Mouse (Mus musculus) limb, embryonic 14.5 days (tissue): ENCODE measurements at regions not wholly inside any gene's neighbourhood (a gene's known extent, or its start where the extent isn't known, plus 50 kb on each side); places are given as distances from the start of the nearest gene placed in this dataset.
A peak's percentile ranks its signal among the peaks of the same experiment; 100 is the strongest.

Source experiments
- ATAC-seq: fragments of 200-750 bp; cut with Nextera tagmentation; 2 replicates; pipeline ENCODE4 v1.8.0; 2017; ENCODE audit warnings: low read depth, moderate number of reproducible peaks, moderate TSS enrichment; ENCODE audit not compliant: low FRiP score
- DNase-seq: peaks from one replicate; pipeline ENCODE4 v3.0.0-alpha.2; 2015; ENCODE audit warnings: low spot score
- H3K27ac ChIP-seq: fragments of 300-500 bp; sonication (generic); replicated peaks from 2 replicates; pipeline ENCODE4 v1.5.1; 2014; ENCODE audit warnings: low read depth, mild to moderate bottlenecking, low read length, moderate library complexity, mixed read lengths
- H3K27me3 ChIP-seq: fragments of 300-500 bp; sonication (generic); 2 replicates; pipeline ENCODE4 v1.6.1; 2014; ENCODE audit warnings: low read length, mixed read lengths; ENCODE audit not compliant: control insufficient read depth, insufficient read depth
- H3K36me3 ChIP-seq: fragments of 300-500 bp; sonication (generic); 2 replicates; pipeline ENCODE4 v1.6.1; 2014; ENCODE audit warnings: mild to moderate bottlenecking, low read length, moderate library complexity, mixed read lengths; ENCODE audit not compliant: control insufficient read depth, insufficient read depth
- H3K4me1 ChIP-seq: fragments of 300-500 bp; sonication (generic); 2 replicates; pipeline ENCODE4 v1.6.1; 2014; ENCODE audit warnings: antibody characterized with exemption, low read length, mixed read lengths; ENCODE audit not compliant: control insufficient read depth, insufficient read depth
- H3K4me2 ChIP-seq: fragments of 300-500 bp; sonication (generic); replicated peaks from 2 replicates; pipeline ENCODE4 v1.6.1; 2014; ENCODE audit warnings: low read depth, mild to moderate bottlenecking, low read length, moderate library complexity; ENCODE audit not compliant: severe bottlenecking
- H3K4me3 ChIP-seq: fragments of 300-500 bp; sonication (generic); replicated peaks from 2 replicates; pipeline ENCODE4 v1.5.1; 2014; ENCODE audit warnings: low read length
- H3K9ac ChIP-seq: fragments of 300-500 bp; sonication (generic); 2 replicates; pipeline ENCODE4 v1.6.1; 2014; ENCODE audit warnings: mild to moderate bottlenecking, low read depth, low read length, moderate library complexity; ENCODE audit not compliant: severe bottlenecking
- H3K9me3 ChIP-seq: fragments of 300-500 bp; sonication (generic); 2 replicates; pipeline ENCODE4 v1.6.1; 2016; ENCODE audit warnings: low read length; ENCODE audit not compliant: control insufficient read depth
- POLR2A ChIP-seq: fragments of 200-500 bp; IDR thresholded peaks from 2 replicates; pipeline ENCODE4 v1.8.0; 2012; ENCODE audit warnings: inconsistent platforms, mild to moderate bottlenecking, moderate library complexity, borderline replicate concordance; ENCODE audit not compliant: insufficient read depth, insufficient read length; ENCODE audit errors: extremely low read depth
- WGBS: fragments of 180-500 bp; shearing (Covaris S2); extraction: QIAGEN DNeasy Blood & Tissue Kit; methylation state at CpG from one replicate; pipeline ENCODE4 v1.1.7; 2014; 5-methylcytosine and 5-hydroxymethylcytosine counted together

GRCm38 (mm10) chr14:98897390-98897789, 96.7 kb downstream of the Rpl36a-ps1 start:
- no peak overlapping the region for H3K4me2 ChIP-seq
- H3K4me1 ChIP-seq, result no peaks in the 10 kb centered on the region
- H3K4me3 ChIP-seq, result no peak overlapping the region
- H3K9ac ChIP-seq, result no peak overlapping the region
- H3K27me3 ChIP-seq, result no peaks in the 10 kb centered on the region
- TF ChIP-seq POLR2A, result no peak
- ATAC-seq (no peak), DNase-seq (no peak)
- H3K27ac ChIP-seq, result no peak overlapping the region
- H3K36me3 ChIP-seq, result no peaks in the 10 kb centered on the region
- H3K9me3 ChIP-seq, result no peaks in the 10 kb centered on the region
- WGBS, result 78% methylated on average over 1 of the region's 1 CpGs

- DNase-seq (no peak), ATAC-seq (no peak)
- 84% methylated on average over 1 of the region's 1 CpGs for WGBS
- no peaks in the 10 kb centered on the region for H3K36me3 ChIP-seq
- no peaks in the 10 kb centered on the region for H3K27me3 ChIP-seq
- no peak overlapping the region for H3K27ac ChIP-seq
- no peaks in the 10 kb centered on the region for H3K4me1 ChIP-seq
- no peaks in the 10 kb centered on the region for H3K9me3 ChIP-seq
- TF ChIP-seq POLR2A, result no peak
- no peak overlapping the region for H3K4me2 ChIP-seq
- H3K9ac ChIP-seq, result no peak overlapping the region
- no peak overlapping the region for H3K4me3 ChIP-seq
Observed at GRCm38 (mm10) chr14:98895933-98896332, 98.2 kb downstream of the Rpl36a-ps1 start.

DNA sequence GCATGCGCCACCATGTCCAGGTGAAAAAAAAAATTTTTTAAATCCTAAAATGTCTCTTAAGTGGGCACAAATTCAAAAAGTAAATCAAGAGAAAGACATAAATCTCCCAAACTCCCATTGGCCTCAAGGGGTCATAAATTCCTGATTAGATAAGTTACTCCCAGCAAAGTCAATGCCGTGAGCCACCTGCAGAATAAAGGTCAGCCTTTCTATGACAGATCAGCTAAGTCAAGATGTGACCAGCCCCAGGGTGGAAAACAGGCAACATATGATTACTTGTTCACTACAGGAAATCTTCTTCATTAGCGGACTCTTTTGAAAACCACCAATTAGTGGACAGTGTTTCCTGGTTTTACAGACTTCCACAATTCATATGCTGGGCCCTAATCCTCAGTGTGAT, 101.4 kb downstream of the Rpl36a-ps1 start:
- ATAC-seq, result no peak

GRCm38 (mm10) chr14:98891252-98891947, 102.7 kb downstream of the Rpl36a-ps1 start:
- ATAC-seq (no peak), DNase-seq (no peak)
- H3K27me3 ChIP-seq, result no peaks in the 10 kb centered on the region
- H3K27ac ChIP-seq, result no peak overlapping the region
- no peaks in the 10 kb centered on the region for H3K4me1 ChIP-seq
- TF ChIP-seq POLR2A, result no peak
- no peak overlapping the region for H3K4me2 ChIP-seq
- H3K9me3 ChIP-seq, result no peaks in the 10 kb centered on the region
- H3K9ac ChIP-seq, result no peak overlapping the region
- H3K4me3 ChIP-seq, result no peak overlapping the region
- WGBS, result 70% methylated on average over 5 of the region's 5 CpGs
- H3K36me3 ChIP-seq, result no peaks in the 10 kb centered on the region

More for the DNA sequence above, 101.4 kb downstream of the Rpl36a-ps1 start:
- no peaks in the 10 kb centered on the region for H3K4me1 ChIP-seq
- H3K9ac ChIP-seq, result no peak overlapping the region
- H3K27me3 ChIP-seq, result no peaks in the 10 kb centered on the region
- no peak for TF ChIP-seq POLR2A
- no peak for DNase-seq
- no peaks in the 10 kb centered on the region for H3K9me3 ChIP-seq
- no peak overlapping the region for H3K4me2 ChIP-seq
- H3K36me3 ChIP-seq, result no peaks in the 10 kb centered on the region
- H3K27ac ChIP-seq, result no peak overlapping the region
- 57% methylated on average over 3 of the region's 3 CpGs for WGBS
- H3K4me3 ChIP-seq, result no peak overlapping the region

GRCm38 (mm10) chr14:98887588-98887987, 106.5 kb downstream of the Rpl36a-ps1 start:
- Histone ChIP-seq H3K4me2 (no peak overlapping the region), H3K36me3 (no peaks in the 10 kb centered on the region), H3K9ac (no peak overlapping the region), H3K27ac (no peak overlapping the region), H3K27me3 (no peaks in the 10 kb centered on the region), H3K9me3 (no peaks in the 10 kb centered on the region), H3K4me1 (no peaks in the 10 kb centered on the region), H3K4me3 (no peak overlapping the region)
- ATAC-seq (no peak), DNase-seq (no peak)
- 51% methylated on average over 2 of the region's 2 CpGs for WGBS
- TF ChIP-seq POLR2A, result no peak

DNA sequence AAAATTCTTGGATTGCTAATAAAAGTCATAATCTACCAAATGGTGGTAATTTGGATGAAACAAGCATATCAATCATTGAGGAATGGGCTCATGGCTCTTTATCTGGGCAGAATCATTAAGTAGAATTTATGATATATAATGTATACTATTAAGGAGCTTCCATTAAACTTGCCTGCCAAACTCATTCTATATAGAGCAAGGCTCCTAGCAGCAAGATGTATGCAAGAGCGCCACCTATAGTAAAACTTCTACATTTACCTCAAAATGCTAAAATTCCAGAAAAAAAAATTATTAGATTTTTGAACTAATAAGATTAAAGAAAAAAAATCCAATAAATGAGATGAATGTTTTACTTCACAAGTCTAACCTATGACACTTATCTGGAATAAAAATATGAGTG, 107.1 kb downstream of the Rpl36a-ps1 start:
- no peak overlapping the region for H3K9ac ChIP-seq
- no peak overlapping the region for H3K4me2 ChIP-seq
- peak; percentile 78 for DNase-seq
- no peaks in the 10 kb centered on the region for H3K36me3 ChIP-seq
- no peak for TF ChIP-seq POLR2A
- H3K4me1 ChIP-seq, result no peaks in the 10 kb centered on the region
- H3K9me3 ChIP-seq, result no peaks in the 10 kb centered on the region
- no peak for ATAC-seq
- H3K27me3 ChIP-seq, result no peaks in the 10 kb centered on the region
- H3K4me3 ChIP-seq, result no peak overlapping the region
- H3K27ac ChIP-seq, result no peak overlapping the region
- whole genome bisulfite sequencing, result 10% methylated on average over 1 of the region's 1 CpGs
